7 mouse cellular contexts compared by ENCODE assay signal in genomic region chr3:152209177-152209966, GRCm38 (mm10). TPM values are rescaled to one million over a fixed set of nuclear protein-coding genes. Genes with fewer than 3 reads are reported as not detected.
DNase-seq lines count a peak whose midpoint lies in the region; ATAC-seq and TF ChIP-seq lines count a peak whose summit lies in the region.

No protein-coding gene starts in this region.

- H3K27me3 ChIP-seq in heart, embryonic 13.5 days (replicated peaks) = no peaks in the 10 kb centered on the region
- H3K27me3 ChIP-seq in midbrain, postnatal 0 days (ENCODE audit: insufficient read depth, low read length) = no peaks in the 10 kb centered on the region

- TF ChIP-seq CTCF in midbrain, postnatal 0 days (IDR thresholded peaks at IDR 0.05) = no peak

- WGBS in heart, embryonic 13.5 days = 4% methylated on average over 25 of the region's 25 CpGs
- 3% methylated on average over 25 of the region's 25 CpGs for WGBS in midbrain, postnatal 0 days

- H3K4me3 ChIP-seq in brown adipose tissue, adult 24 weeks (ENCODE audit: insufficient read depth, low read depth, low read length) = peak overlapping the region; percentile 73
- H3K4me3 ChIP-seq in heart, embryonic 13.5 days = peak overlapping the region; percentile 94
- H3K4me3 ChIP-seq in midbrain, postnatal 0 days (ENCODE audit: low read depth, low read length) = peak overlapping the region; percentile 59

- H3K4me1 ChIP-seq in brown adipose tissue, adult 24 weeks (ENCODE audit: control insufficient read depth, insufficient read depth, insufficient read length, low read length) = peaks cover 7% of the 10 kb centered on the region
- H3K4me1 ChIP-seq in heart, embryonic 13.5 days = peaks cover 31% of the 10 kb centered on the region
- peaks cover 17% of the 10 kb centered on the region for H3K4me1 ChIP-seq in midbrain, postnatal 0 days (ENCODE audit: insufficient read depth, low read length)

- H3K27ac ChIP-seq in brown adipose tissue, adult 24 weeks (replicated peaks; ENCODE audit: low read depth, low read length) = peak overlapping the region; percentile 92
- peak overlapping the region; percentile 100 for H3K27ac ChIP-seq in heart, embryonic 13.5 days (replicated peaks)
- peak overlapping the region; percentile 100 for H3K27ac ChIP-seq in midbrain, postnatal 0 days (ENCODE audit: low read depth, low read length)

- H3K4me2 ChIP-seq in heart, embryonic 13.5 days = peak overlapping the region; percentile 93
- H3K4me2 ChIP-seq in midbrain, postnatal 0 days (ENCODE audit: low read depth, low read length, poor library complexity, severe bottlenecking) = peak overlapping the region; percentile 55

- DNase-seq in urinary bladder, postnatal 14 days (ENCODE audit: low spot score) = peak; percentile 26
- DNase-seq in urinary bladder, postnatal 10 days (ENCODE audit: low spot score) = no peak
- DNase-seq in liver = peak; percentile 58
- peak; percentile 77 for DNase-seq in midbrain, postnatal 0 days (ENCODE audit: low spot score)
- DNase-seq in right cerebral cortex, postnatal 10 days (ENCODE audit: low spot score in 2 of 2) = no peak

- ATAC-seq in heart, embryonic 13.5 days (ENCODE audit: extremely low read depth, insufficient number of reproducible peaks, low FRiP score, low TSS enrichment) = peak; percentile 3; the same call in 1 of the 2 replicates
- peak; percentile 75 for ATAC-seq in midbrain, postnatal 0 days (ENCODE audit: low FRiP score)

- H3K9me3 ChIP-seq in heart, embryonic 13.5 days = no peaks in the 10 kb centered on the region
- H3K9me3 ChIP-seq in midbrain, postnatal 0 days (ENCODE audit: low read length) = no peaks in the 10 kb centered on the region

- H3K36me3 ChIP-seq in heart, embryonic 13.5 days = peaks cover 15% of the 10 kb centered on the region
- H3K36me3 ChIP-seq in midbrain, postnatal 0 days (ENCODE audit: insufficient read depth, low read length) = no peaks in the 10 kb centered on the region

- H3K9ac ChIP-seq in heart, embryonic 13.5 days = peak overlapping the region; percentile 100
- H3K9ac ChIP-seq in midbrain, postnatal 0 days (replicated peaks; ENCODE audit: low read length, poor library complexity, severe bottlenecking) = peak overlapping the region; percentile 99

RNA-seq across cellular contexts. Expression of gene Dnajb4, which starts 0.7 kb away (rescaled TPM):
- polyA plus RNA-seq in brown adipose tissue, adult 24 weeks (2012; ENCODE audit: insufficient read depth, insufficient read length, missing spikeins) = 40.7 and 64.7 TPM in 2 replicates
- polyA plus RNA-seq in heart, embryonic 13.5 days (2015; fragmentation: Nextera tagmentation; extraction: Ambion mirVana) = 38.3 and 47.6 TPM in 2 replicates
- 43.9 and 67.2 TPM in 2 replicates for total RNA-seq in midbrain, postnatal 0 days (2014; rRNA removed)
- 47.1 and 50.3 TPM in 2 replicates for polyA plus RNA-seq in midbrain, postnatal 0 days (2015; fragmentation: Nextera tagmentation; extraction: Ambion mirVana)

RNA-seq across cellular contexts. Expression of gene Fubp1, which starts 0.8 kb away (rescaled TPM):
- 26.9 and 63.5 TPM in 2 replicates for polyA plus RNA-seq in brown adipose tissue, adult 24 weeks (2012; ENCODE audit: insufficient read depth, insufficient read length, missing spikeins)
- polyA plus RNA-seq in heart, embryonic 13.5 days (2015; fragmentation: Nextera tagmentation; extraction: Ambion mirVana) = 118 and 128 TPM in 2 replicates
- total RNA-seq in midbrain, postnatal 0 days (2014; rRNA removed) = 183 and 237 TPM in 2 replicates
- polyA plus RNA-seq in midbrain, postnatal 0 days (2015; fragmentation: Nextera tagmentation; extraction: Ambion mirVana) = 94.6 and 127 TPM in 2 replicates

RNA-seq across cellular contexts. Expression of gene Gipc2, which starts 43.3 kb away (rescaled TPM):
- polyA plus RNA-seq in brown adipose tissue, adult 24 weeks (2012; ENCODE audit: insufficient read depth, insufficient read length, missing spikeins) = not detected in 2 replicates
- 3.2 and 4.6 TPM in 2 replicates for polyA plus RNA-seq in heart, embryonic 13.5 days (2015; fragmentation: Nextera tagmentation; extraction: Ambion mirVana)
- 13.0 and 21.1 TPM in 2 replicates for total RNA-seq in midbrain, postnatal 0 days (2014; rRNA removed)
- 10.3 and 12.8 TPM in 2 replicates for polyA plus RNA-seq in midbrain, postnatal 0 days (2015; fragmentation: Nextera tagmentation; extraction: Ambion mirVana)

RNA-seq across cellular contexts. Expression of gene Nexn, which starts 56.8 kb away (rescaled TPM):
- polyA plus RNA-seq in brown adipose tissue, adult 24 weeks (2012; ENCODE audit: insufficient read depth, insufficient read length, missing spikeins) = 10.4 and 16.4 TPM in 2 replicates
- polyA plus RNA-seq in heart, embryonic 13.5 days (2015; fragmentation: Nextera tagmentation; extraction: Ambion mirVana) = 192 and 211 TPM in 2 replicates
- 0.11 and 0.28 TPM in 2 replicates for total RNA-seq in midbrain, postnatal 0 days (2014; rRNA removed)
- 1.5 and 2.3 TPM in 2 replicates for polyA plus RNA-seq in midbrain, postnatal 0 days (2015; fragmentation: Nextera tagmentation; extraction: Ambion mirVana)

Comparison
In these comparisons a context has a peak if more than half of its experiments do, and no peak if none do; other contexts are left out.
1. DNase-seq: peak in urinary bladder, postnatal 14 days (single experiment), liver (single experiment) and midbrain, postnatal 0 days (single experiment); none in urinary bladder, postnatal 10 days (single experiment) and right cerebral cortex, postnatal 10 days (0 of 2).
2. Peak in every context shown above with its lines, with median percentiles within 50 percentile points of each other: H3K27ac ChIP-seq and H3K4me3 ChIP-seq.